Mouse (Mus musculus) heart, embryonic 10.5 days (tissue): ENCODE results near the gene Txndc2. TPM values are rescaled to one million over a fixed set of nuclear protein-coding genes. Genes with fewer than 3 reads are reported as not detected.

Experiments
- DNase-seq: peaks from one replicate; pipeline ENCODE4 v3.0.0-alpha.2; 2017; ENCODE audit warnings: low spot score
- H3K27ac ChIP-seq: fragments of 300-500 bp; sonication (generic); 2 replicates; pipeline ENCODE4 v1.5.1; 2016; ENCODE audit warnings: mild to moderate bottlenecking
- H3K27me3 ChIP-seq: fragments of 300-500 bp; sonication (generic); 2 replicates; pipeline ENCODE4 v1.6.1; 2016; ENCODE audit warnings: mild to moderate bottlenecking; ENCODE audit not compliant: poor library complexity, insufficient read depth, severe bottlenecking
- H3K36me3 ChIP-seq: fragments of 300-500 bp; sonication (generic); 2 replicates; pipeline ENCODE4 v1.6.1; 2016; ENCODE audit warnings: mild to moderate bottlenecking, moderate library complexity
- H3K4me1 ChIP-seq: fragments of 300-500 bp; sonication (generic); 2 replicates; pipeline ENCODE4 v1.6.1; 2016; ENCODE audit warnings: mild to moderate bottlenecking
- H3K4me3 ChIP-seq: fragments of 300-500 bp; sonication (generic); 2 replicates; pipeline ENCODE4 v1.5.1; 2016; ENCODE audit warnings: mild to moderate bottlenecking, moderate library complexity
- H3K9me3 ChIP-seq: fragments of 300-500 bp; sonication (generic); 2 replicates; pipeline ENCODE4 v1.6.1; 2016; ENCODE audit warnings: mild to moderate bottlenecking, moderate library complexity
- WGBS: fragments of 180-500 bp; shearing (Covaris S2); methylation state at CpG from one replicate; pipeline ENCODE4 v1.1.7; 2016; 5-methylcytosine and 5-hydroxymethylcytosine counted together
- polyA plus RNA-seq: library from polyadenylated mRNA; unstranded; fragments of >200 nt; fragmentation: Nextera tagmentation; extraction: Ambion mirVana; gene quantifications from 2 replicates; pipeline ENCODE4 v1.2.1, GENCODE M21; 2016

Txndc2 gene
- 0.12 TPM in 1 of 2 replicates, not detected in the other for polyA plus RNA-seq

DNA sequence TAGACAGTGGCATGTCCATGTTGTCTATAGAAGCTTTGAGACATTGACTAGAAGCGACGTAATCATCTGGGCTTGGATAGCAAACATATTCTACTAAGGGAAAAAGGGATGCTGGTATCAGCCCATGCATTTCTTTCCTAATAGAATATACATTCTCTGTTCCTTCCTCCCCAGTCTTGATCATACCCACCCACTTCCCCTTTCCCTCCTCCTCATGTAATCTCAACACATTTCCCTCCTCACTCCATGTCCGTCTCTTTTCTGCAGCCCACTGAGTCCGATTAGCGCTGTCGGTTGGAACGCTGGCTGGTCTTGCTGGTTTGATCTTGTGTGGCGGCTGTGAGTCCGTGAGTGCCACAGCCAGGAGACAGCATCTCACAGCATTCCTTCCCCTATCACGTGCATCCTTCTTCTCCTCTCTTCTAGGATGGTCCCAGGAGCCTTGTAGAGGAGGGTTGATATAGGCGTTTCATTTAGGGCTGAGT is at the start of gene Txndc2:
Gene Txndc2, minus strand, starts transcription at position 435 of the 485 bp plus-strand sequence.
- no peak for DNase-seq
- Histone ChIP-seq H3K36me3 (no peaks in the 10 kb centered on the region), H3K4me3 (no peak within 1 kb of the TSS), H3K4me1 (peaks cover 5% of the 10 kb centered on the region; the same call in 1 of the 2 replicates), H3K9me3 (no peaks in the 10 kb centered on the region), H3K27ac (no peak within 1 kb of the TSS), H3K27me3 (no peaks in the 10 kb centered on the region)
- WGBS = 88% methylated on average over 11 of the region's 11 CpGs

DNA sequence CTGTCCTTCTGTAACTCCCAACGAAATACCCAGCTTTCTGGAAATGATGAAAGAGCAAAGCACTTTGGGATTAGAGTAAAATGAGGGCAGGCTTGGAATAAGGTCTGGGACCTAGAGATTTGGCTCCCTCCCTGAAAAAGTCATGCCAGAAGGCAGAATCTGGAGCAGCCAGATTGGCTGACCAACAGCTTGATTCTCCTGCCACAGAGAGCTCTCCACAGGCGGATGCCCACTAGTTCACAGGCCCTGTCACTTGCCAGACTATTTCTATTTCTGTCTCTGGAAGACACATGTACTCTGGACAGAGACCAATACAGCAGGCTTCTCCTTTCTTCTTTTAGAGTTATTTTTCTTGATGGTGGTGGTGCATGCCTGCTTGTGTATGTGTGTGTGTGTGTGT is 41.8 kb upstream of the Txndc2 start:
- WGBS = 58% methylated on average over 2 of the region's 2 CpGs
- Histone ChIP-seq H3K27me3 (no peaks in the 10 kb centered on the region), H3K4me3 (no peak overlapping the region), H3K36me3 (no peaks in the 10 kb centered on the region), H3K9me3 (no peaks in the 10 kb centered on the region), H3K4me1 (peaks cover 15% of the 10 kb centered on the region), H3K27ac (no peak overlapping the region)
- DNase-seq = peak; percentile 75

DNA sequence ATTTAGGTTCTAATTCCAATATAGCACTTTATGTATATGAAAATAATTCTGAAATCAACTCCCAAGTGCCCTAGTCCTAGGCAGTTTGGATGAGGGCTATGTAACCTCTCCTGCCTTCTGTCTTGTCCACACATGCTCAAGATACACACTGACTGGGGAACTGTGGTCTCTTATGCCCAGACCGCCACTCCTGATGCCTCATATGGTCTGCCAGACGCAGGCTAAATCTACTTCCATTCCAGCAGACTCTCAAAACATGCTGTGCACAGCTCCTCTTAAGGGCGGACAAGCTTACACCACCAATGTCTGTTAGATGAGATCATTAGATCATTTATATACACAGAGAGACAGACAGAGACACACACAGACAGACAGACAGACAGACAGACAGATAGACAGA is 41.3 kb upstream of the Txndc2 start:
- Histone ChIP-seq H3K36me3 (no peaks in the 10 kb centered on the region), H3K27me3 (no peaks in the 10 kb centered on the region), H3K27ac (no peak overlapping the region), H3K4me3 (no peak overlapping the region), H3K9me3 (no peaks in the 10 kb centered on the region), H3K4me1 (peaks cover 15% of the 10 kb centered on the region)
- 73% methylated on average over 3 of the region's 3 CpGs for WGBS
- peak; percentile 70 for DNase-seq

DNA sequence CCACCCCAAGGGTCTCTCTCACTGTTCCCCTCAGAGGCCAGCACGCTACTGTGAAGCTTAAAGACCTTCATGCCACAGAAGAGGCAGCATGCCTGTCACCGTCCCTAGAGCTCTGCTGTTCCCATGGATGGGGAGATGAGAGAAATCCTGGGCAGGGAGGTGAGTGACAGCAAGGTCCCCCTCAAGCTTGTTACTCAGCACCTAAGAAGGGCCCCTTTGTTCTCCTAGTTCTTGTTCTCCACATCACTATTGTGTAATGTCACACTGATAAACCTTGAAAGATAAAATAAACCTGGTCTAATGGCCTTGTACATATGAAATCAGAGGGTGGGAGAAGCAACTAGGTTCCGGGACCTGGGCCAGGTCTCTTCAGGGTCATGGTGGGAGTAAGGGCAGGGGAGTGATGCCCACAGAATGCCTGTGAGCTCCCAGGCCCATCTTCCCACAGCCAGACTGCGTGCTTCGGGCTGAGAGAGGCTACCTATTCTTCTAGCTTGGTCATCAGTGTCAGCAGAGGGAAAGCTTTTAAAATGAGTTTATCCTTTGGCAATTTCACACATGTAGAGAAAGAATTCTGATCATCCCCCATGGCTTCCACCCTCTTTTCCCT is 40.2 kb upstream of the Txndc2 start:
- peak; percentile 71 for DNase-seq
- no peaks in the 10 kb centered on the region for H3K36me3 ChIP-seq
- peak overlapping the region; percentile 43; the same call in 1 of the 2 replicates for H3K27ac ChIP-seq
- WGBS = 64% methylated on average over 5 of the region's 5 CpGs
- H3K27me3 ChIP-seq = no peaks in the 10 kb centered on the region
- peaks cover 15% of the 10 kb centered on the region for H3K4me1 ChIP-seq
- H3K4me3 ChIP-seq = no peak overlapping the region
- no peaks in the 10 kb centered on the region for H3K9me3 ChIP-seq

DNA sequence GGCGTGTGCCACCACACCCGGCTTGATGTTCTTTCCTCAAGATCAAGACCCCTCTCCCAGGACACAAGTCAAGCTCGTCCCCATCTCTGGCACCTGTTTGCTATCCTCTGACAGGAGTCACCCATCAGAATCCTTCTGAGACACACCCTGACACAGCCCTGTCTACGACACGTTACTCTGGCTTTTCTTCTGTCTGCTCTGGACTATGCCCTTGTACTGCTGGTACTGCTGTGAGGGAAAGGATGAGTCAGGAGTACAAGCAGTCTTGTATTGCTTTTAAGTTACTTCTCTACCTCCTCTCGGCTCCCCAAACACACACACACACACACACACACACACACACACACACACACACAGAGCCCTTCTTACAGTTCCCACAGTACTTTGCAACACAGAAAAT is 39.5 kb upstream of the Txndc2 start:
- no peak overlapping the region for H3K27ac ChIP-seq
- no peak overlapping the region for H3K4me3 ChIP-seq

DNA sequence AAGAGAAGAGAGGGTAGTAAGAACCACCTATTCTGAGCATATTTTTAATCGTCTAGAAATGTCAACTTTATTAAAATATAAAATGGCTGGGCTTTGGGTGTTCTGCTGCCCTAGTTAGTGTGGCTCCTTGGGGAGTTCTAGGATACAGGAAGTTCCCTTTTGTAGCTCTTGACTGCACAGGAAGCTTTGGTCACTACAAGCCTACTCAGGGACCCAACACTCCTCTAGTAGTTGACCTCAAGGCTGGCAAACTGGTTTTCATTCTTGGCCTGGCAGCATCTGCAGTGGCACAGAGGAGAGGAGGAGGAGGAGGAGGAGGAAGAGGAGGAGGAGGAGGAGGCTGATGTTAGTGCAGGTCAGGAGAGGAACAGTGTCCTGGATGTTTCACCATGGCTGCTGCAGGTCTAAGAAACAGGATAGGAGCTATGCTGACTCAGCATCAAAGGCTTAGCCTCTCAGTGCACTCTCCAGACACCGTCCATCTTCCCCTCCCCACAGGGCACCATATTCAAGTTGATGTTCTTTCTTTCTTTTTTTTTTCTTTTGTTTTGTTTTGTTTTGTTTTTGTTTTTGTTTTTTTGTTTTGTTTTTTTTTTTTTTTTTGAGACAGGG is 38.9 kb upstream of the Txndc2 start:
- peaks cover 15% of the 10 kb centered on the region for H3K4me1 ChIP-seq
- H3K27me3 ChIP-seq = no peaks in the 10 kb centered on the region
- no peaks in the 10 kb centered on the region for H3K9me3 ChIP-seq
- no peaks in the 10 kb centered on the region for H3K36me3 ChIP-seq
- 83% methylated on average over 2 of the region's 2 CpGs for WGBS
- no peak overlapping the region for H3K4me3 ChIP-seq
- H3K27ac ChIP-seq = no peak overlapping the region
- peak; percentile 25 for DNase-seq

More for the DNA sequence above, 39.5 kb upstream of the Txndc2 start:
- peaks cover 15% of the 10 kb centered on the region for H3K4me1 ChIP-seq
- H3K36me3 ChIP-seq = no peaks in the 10 kb centered on the region
- DNase-seq = peak; percentile 65
- H3K27me3 ChIP-seq = no peaks in the 10 kb centered on the region
- H3K9me3 ChIP-seq = no peaks in the 10 kb centered on the region
- WGBS = 78% methylated on average over 6 of the region's 6 CpGs

DNA sequence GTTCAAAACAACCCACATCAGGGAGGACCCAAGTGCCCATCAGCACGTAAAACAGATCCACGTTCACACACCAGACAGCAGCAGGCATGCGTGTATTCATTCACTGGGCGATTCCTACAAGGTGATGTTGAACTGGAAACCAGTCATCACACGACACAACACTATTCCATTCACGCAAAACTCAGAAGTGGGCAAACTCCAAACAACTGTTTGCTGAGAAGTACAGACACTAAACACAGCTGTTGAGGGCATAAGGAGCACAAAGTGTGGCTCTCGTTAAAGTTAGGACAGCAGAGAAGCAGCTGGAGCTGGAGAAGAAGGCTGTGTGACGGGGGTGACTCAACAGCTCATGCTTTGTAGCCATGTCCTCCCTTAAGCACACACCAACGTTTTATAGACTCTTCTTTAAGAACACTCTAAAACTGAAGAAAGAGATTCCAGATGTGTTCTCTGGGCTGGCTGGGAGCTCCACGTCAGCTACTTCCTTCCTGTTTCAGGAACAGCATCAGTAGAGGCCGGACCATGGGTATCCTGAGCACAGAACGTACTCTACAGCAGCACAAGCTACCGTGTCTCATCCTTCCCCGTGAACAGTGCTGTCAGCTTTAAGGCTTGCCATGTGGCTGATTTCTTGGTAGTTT is 38.0 kb upstream of the Txndc2 start:
- Histone ChIP-seq H3K9me3 (no peaks in the 10 kb centered on the region), H3K4me3 (no peak overlapping the region), H3K4me1 (peaks cover 21% of the 10 kb centered on the region), H3K27me3 (no peaks in the 10 kb centered on the region), H3K27ac (no peak overlapping the region), H3K36me3 (no peaks in the 10 kb centered on the region)
- DNase-seq = peak; percentile 67
- 70% methylated on average over 14 of the region's 14 CpGs for WGBS

DNA sequence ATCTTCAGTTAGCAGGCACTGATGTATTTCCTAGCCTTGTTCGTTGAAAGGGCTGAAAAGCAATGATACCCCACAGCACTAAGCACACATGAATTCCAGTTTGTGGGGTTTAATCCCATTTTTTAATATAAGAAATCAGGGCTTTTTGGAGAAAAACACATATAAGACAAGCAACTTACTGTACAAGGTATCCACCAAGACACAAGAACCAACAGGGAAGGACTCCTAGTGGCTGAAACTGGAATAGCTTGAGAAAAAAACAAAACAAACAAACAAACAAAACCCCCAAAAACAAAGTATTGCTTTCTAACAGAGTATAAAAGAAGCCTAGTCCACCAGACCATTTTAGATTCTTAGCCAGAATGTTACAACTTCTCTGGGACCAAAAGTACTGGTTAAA is 35.8 kb upstream of the Txndc2 start:
- H3K9me3 ChIP-seq = no peaks in the 10 kb centered on the region
- peaks cover 20% of the 10 kb centered on the region for H3K4me1 ChIP-seq
- peaks cover 2% of the 10 kb centered on the region for H3K36me3 ChIP-seq
- H3K27me3 ChIP-seq = no peaks in the 10 kb centered on the region
- 84% methylated on average over 1 of the region's 1 CpGs for WGBS
- DNase-seq = no peak
- H3K27ac ChIP-seq = no peak overlapping the region
- no peak overlapping the region for H3K4me3 ChIP-seq

DNA sequence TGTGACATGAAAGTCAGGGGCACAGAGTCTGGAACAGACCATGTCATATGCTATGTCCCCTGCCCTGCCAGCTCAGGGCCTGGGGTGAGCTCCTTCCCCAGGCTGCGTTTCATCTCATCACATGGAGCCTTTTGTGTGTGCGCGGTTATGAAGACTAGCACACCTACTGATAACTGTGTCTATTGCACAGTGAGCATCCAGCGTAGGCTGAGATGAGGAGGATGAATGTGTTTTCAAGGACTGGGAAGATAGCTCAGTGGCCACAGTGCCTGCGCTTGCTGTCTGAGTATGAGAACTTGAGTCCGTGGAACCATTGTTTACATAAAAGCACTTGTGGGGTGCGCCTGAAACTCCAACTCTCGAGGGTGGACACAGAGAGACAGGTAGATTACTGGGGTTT is 34.6 kb upstream of the Txndc2 start:
- H3K4me1 ChIP-seq = peaks cover 11% of the 10 kb centered on the region; the same call in 1 of the 2 replicates
- H3K27ac ChIP-seq = no peak overlapping the region
- DNase-seq = peak; percentile 68
- 91% methylated on average over 8 of the region's 8 CpGs for WGBS
- H3K27me3 ChIP-seq = no peaks in the 10 kb centered on the region
- H3K9me3 ChIP-seq = no peaks in the 10 kb centered on the region
- H3K4me3 ChIP-seq = no peak overlapping the region
- peaks cover 4% of the 10 kb centered on the region for H3K36me3 ChIP-seq

DNA sequence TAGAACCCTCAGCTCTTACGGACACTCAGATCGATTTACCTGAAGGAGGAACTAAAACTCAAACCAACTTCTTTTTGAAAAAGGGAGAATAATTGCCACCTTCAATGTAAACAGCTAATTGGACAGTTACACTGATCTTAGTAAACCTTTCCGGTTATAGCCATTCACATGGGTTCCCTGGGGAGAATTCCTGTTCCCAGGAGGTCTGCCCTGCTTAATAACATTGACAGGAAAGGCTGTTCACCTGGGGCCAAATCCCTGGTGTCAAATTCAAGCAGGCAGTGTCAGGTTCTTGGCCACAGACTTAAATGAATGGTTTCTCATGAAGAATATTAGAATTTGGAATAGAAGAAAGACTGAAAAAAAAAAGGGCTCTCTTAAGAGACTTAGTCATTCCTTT is 34.0 kb upstream of the Txndc2 start:
- 89% methylated on average over 3 of the region's 3 CpGs for WGBS
- Histone ChIP-seq H3K4me1 (peaks cover 11% of the 10 kb centered on the region; the same call in 1 of the 2 replicates), H3K36me3 (peaks cover 4% of the 10 kb centered on the region), H3K27me3 (no peaks in the 10 kb centered on the region), H3K9me3 (no peaks in the 10 kb centered on the region), H3K27ac (no peak overlapping the region), H3K4me3 (no peak overlapping the region)
- DNase-seq = peak; percentile 5

DNA sequence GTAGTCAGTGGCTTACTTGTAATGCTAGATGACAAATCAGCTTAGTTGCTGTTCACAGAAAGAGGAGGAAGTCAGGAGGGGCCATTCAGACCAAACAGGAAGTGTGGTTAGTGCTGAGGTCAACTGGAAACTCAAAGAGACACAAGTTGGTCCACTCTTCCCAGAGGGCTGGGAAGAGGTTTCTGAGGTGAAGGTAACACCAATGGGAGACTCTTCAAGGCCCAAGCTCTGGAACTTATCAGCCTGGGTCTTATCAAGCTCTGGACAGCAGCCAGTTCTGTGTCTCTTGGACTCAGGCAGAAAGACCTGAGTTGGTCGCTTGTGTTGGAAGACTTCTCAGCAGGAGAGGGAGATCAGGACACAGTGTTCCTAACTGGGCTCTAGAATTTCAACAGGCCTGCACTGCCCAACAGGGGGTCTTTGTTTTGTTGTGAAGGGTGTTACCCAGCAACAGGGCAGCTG is 32.8 kb upstream of the Txndc2 start:
- Histone ChIP-seq H3K4me1 (peaks cover 11% of the 10 kb centered on the region; the same call in 1 of the 2 replicates), H3K4me3 (no peak overlapping the region), H3K36me3 (peaks cover 4% of the 10 kb centered on the region), H3K27ac (no peak overlapping the region), H3K9me3 (no peaks in the 10 kb centered on the region), H3K27me3 (no peaks in the 10 kb centered on the region)
- 14% methylated on average over 1 of the region's 1 CpGs for WGBS
- DNase-seq = peak; percentile 64

DNA sequence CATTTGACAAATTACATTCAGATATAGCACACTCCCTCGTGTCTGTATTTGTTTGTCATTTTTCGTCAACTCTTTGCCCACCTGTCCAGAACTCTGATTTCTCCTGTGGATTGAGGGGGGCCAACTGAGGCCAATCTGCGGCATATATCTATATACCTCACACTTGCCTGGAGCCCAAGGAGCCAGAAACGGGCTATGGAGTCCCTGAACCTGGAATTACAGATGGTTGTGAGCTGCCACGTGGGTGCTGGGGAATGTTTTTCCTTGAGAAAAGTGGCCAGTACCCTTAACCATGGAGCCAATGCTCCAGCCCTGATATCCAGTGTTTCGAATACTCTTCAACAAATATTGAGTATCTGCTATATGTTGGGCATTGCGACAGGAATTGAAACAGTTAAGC is 31.0 kb upstream of the Txndc2 start:
- no peak overlapping the region for H3K27ac ChIP-seq
- no peaks in the 10 kb centered on the region for H3K9me3 ChIP-seq
- no peaks in the 10 kb centered on the region for H3K27me3 ChIP-seq
- peak; percentile 65 for DNase-seq
- no peak overlapping the region for H3K4me3 ChIP-seq
- H3K36me3 ChIP-seq = peaks cover 4% of the 10 kb centered on the region
- WGBS = 87% methylated on average over 7 of the region's 7 CpGs
- H3K4me1 ChIP-seq = peaks cover 11% of the 10 kb centered on the region; the same call in 1 of the 2 replicates

DNA sequence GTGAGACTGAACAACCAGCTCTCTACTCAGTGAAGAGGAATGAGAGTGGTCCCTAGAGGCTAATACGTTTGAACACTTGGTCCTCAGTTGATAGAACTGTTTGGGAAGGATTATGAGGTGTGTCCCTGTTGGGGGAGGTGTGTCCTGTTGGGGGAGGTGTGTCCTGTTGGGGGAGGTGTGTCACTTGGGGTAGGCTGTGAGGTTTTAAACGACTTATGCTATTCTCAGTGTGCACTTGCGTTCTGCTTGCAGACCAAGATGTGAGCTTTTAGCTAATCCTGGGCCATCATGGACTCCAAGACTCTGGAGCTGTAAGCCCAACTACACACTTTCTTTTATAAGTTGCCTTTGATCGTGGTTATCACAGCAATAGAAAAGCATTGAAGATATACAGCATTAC is 27.1 kb upstream of the Txndc2 start:
- Histone ChIP-seq H3K36me3 (peaks cover 8% of the 10 kb centered on the region), H3K4me3 (no peak overlapping the region), H3K4me1 (peaks cover 4% of the 10 kb centered on the region; the same call in 1 of the 2 replicates), H3K27me3 (no peaks in the 10 kb centered on the region), H3K9me3 (no peaks in the 10 kb centered on the region), H3K27ac (no peak overlapping the region)
- DNase-seq = no peak
- WGBS = 77% methylated on average over 4 of the region's 4 CpGs
